7 mouse cellular contexts compared by ENCODE assay signal in genomic region chr4:9771103-9771474, GRCm38 (mm10).
DNase-seq lines count a peak whose midpoint lies in the region; ATAC-seq and TF ChIP-seq lines count a peak whose summit lies in the region.

No protein-coding gene starts in this region.

- H3K9me3 ChIP-seq in heart, embryonic 15.5 days (replicated peaks): no peaks in the 10 kb centered on the region
- no peaks in the 10 kb centered on the region for H3K9me3 ChIP-seq in liver, postnatal 0 days (ENCODE audit: low read length)
- no peaks in the 10 kb centered on the region for H3K9me3 ChIP-seq in stomach, embryonic 14.5 days (ENCODE audit: control insufficient read depth, low read depth, low read length)

- H3K4me2 ChIP-seq in heart, embryonic 15.5 days: peak overlapping the region; percentile 95
- H3K4me2 ChIP-seq in liver, postnatal 0 days (ENCODE audit: low read depth, low read length): peak overlapping the region; percentile 87
- peak overlapping the region; percentile 57 for H3K4me2 ChIP-seq in stomach, embryonic 14.5 days (replicated peaks; ENCODE audit: low read depth, low read length)

- TF ChIP-seq POLR2A in spleen, adult 2 months (IDR thresholded peaks at IDR 0.05; ENCODE audit: low read depth, low read length): no peak

- no peak for TF ChIP-seq EP300 in liver, postnatal 0 days (IDR thresholded peaks at IDR 0.05; ENCODE audit: low read depth)

- 0% methylated on average over 5 of the region's 5 CpGs for WGBS in spleen, adult 2 months
- WGBS in heart, embryonic 15.5 days: under 1% methylated on average over 5 of the region's 5 CpGs
- WGBS in liver, postnatal 0 days (ENCODE audit: insufficient replicate concordance): 0% methylated on average over 5 of the region's 5 CpGs
- WGBS in stomach, embryonic 14.5 days: 4% methylated on average over 5 of the region's 5 CpGs

- H3K9ac ChIP-seq in heart, embryonic 15.5 days: peak overlapping the region; percentile 61
- H3K9ac ChIP-seq in liver, postnatal 0 days (replicated peaks): peak overlapping the region; percentile 70
- H3K9ac ChIP-seq in stomach, embryonic 14.5 days (replicated peaks; ENCODE audit: low read depth, low read length): peak overlapping the region; percentile 14; the same call in 1 of the 2 replicates

- no peaks in the 10 kb centered on the region for H3K4me1 ChIP-seq in spleen, adult 2 months (ENCODE audit: control insufficient read depth, insufficient read depth, insufficient read length)
- peaks cover 2% of the 10 kb centered on the region; the same call in 1 of the 2 replicates for H3K4me1 ChIP-seq in heart, embryonic 15.5 days (replicated peaks)
- H3K4me1 ChIP-seq in liver, postnatal 0 days (ENCODE audit: insufficient read depth): peaks cover 3% of the 10 kb centered on the region; the same call in 1 of the 2 replicates
- no peaks in the 10 kb centered on the region for H3K4me1 ChIP-seq in stomach, embryonic 14.5 days (ENCODE audit: control insufficient read depth, insufficient read depth, low read length)

- H3K4me3 ChIP-seq in spleen, adult 2 months (ENCODE audit: extremely low read depth, insufficient read depth, insufficient read length): peak overlapping the region; percentile 57
- peak overlapping the region; percentile 67 for H3K4me3 ChIP-seq in heart, embryonic 15.5 days
- peak overlapping the region; percentile 61 for H3K4me3 ChIP-seq in liver, postnatal 0 days (ENCODE audit: low read depth, low read length)
- peak overlapping the region; percentile 37 for H3K4me3 ChIP-seq in stomach, embryonic 14.5 days (ENCODE audit: low read depth, low read length)

- TF ChIP-seq CTCF in spleen, adult 2 months (IDR thresholded peaks at IDR 0.05; ENCODE audit: extremely low read depth, insufficient read depth, insufficient read length, insufficient replicate concordance): no peak
- peak; percentile 61 for TF ChIP-seq CTCF in liver, postnatal 0 days (IDR thresholded peaks at IDR 0.05; ENCODE audit: low read depth)

- H3K36me3 ChIP-seq in spleen, adult 2 months (ENCODE audit: control insufficient read depth, insufficient read depth, low read length): no peaks in the 10 kb centered on the region
- H3K36me3 ChIP-seq in heart, embryonic 15.5 days: no peaks in the 10 kb centered on the region
- H3K36me3 ChIP-seq in liver, postnatal 0 days (replicated peaks; ENCODE audit: insufficient read depth, low read length): no peaks in the 10 kb centered on the region
- H3K36me3 ChIP-seq in stomach, embryonic 14.5 days (ENCODE audit: control insufficient read depth, insufficient read depth, low read length): no peaks in the 10 kb centered on the region

- peak; percentile 65; the same call in 1 of the 2 replicates for ATAC-seq in heart, embryonic 15.5 days (replicated peaks; ENCODE audit: insufficient number of reproducible peaks, insufficient read depth, low FRiP score, low read depth)
- ATAC-seq in liver, postnatal 0 days: peak; percentile 77
- peak; percentile 66; the same call in 1 of the 2 replicates for ATAC-seq in stomach, embryonic 14.5 days (ENCODE audit: insufficient number of reproducible peaks, insufficient read depth, low FRiP score, low read depth)

- no peaks in the 10 kb centered on the region for H3K27me3 ChIP-seq in spleen, adult 2 months (ENCODE audit: control insufficient read depth, insufficient read depth, low read length)
- no peaks in the 10 kb centered on the region for H3K27me3 ChIP-seq in heart, embryonic 15.5 days
- no peaks in the 10 kb centered on the region for H3K27me3 ChIP-seq in liver, postnatal 0 days (ENCODE audit: insufficient read depth, low read length)
- H3K27me3 ChIP-seq in stomach, embryonic 14.5 days (ENCODE audit: control insufficient read depth, insufficient read depth, low read length): no peaks in the 10 kb centered on the region

- DNase-seq in spleen, adult 2 months (ENCODE audit: low read depth in 1 of 2, low spot score in 2 of 2): peak in 1 of 2 experiments; percentile 39
- no peak for DNase-seq in spleen, postnatal 4 days (ENCODE audit: low spot score in 2 of 2)
- DNase-seq in c-Kit-positive CD71-positive TER-119-negative erythroid progenitor cells, embryonic 14.5 days (ENCODE audit: low read depth): peak; percentile 72
- DNase-seq in liver, postnatal 0 days: no peak
- no peak for DNase-seq in cerebellum, postnatal 14 days

- 0 out of 2 replicates have a peak overlapping the region, but pooled peaks have one; percentile 7 for H3K27ac ChIP-seq in spleen, adult 2 months (ENCODE audit: insufficient read depth, low read length)
- peak overlapping the region; percentile 89 for H3K27ac ChIP-seq in heart, embryonic 15.5 days
- peak overlapping the region; percentile 76 for H3K27ac ChIP-seq in liver, postnatal 0 days (ENCODE audit: low read depth)
- peak overlapping the region; percentile 21; the same call in 1 of the 2 replicates for H3K27ac ChIP-seq in stomach, embryonic 14.5 days (ENCODE audit: low read length)

Comparison
In these comparisons a context has a peak if more than half of its experiments do, and no peak if none do; other contexts are left out.
1. H3K27ac ChIP-seq: peak in every context shown above with its lines; median percentile 89 in heart, embryonic 15.5 days; 76 in liver, postnatal 0 days; 21 in stomach, embryonic 14.5 days; 7 in spleen, adult 2 months.
2. H3K9ac ChIP-seq: peak in every context shown above with its lines; median percentile 70 in liver, postnatal 0 days; 61 in heart, embryonic 15.5 days; 14 in stomach, embryonic 14.5 days.